In the genomic region with DNA sequence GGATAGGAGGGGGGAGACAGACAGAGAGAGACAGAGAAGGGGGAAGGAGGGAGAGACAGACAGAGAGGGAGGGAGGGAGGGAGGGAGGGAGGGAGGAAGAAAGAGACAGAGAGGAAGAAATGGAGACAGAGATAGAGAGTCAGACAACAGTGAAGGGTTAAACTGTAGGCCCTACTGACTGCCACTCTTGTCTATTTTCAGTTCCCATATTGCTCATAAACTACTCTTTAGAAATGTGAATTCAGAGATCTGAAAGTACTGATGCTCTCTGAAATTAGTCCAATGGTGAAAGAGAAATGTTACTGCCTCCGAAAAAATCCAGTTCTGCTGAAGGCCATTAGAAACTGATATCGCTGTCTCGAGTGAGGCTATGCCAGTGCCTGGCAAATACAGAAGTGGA, we compare ENCODE assay signal across 22 mouse cellular contexts. TPM values are rescaled to one million over a fixed set of nuclear protein-coding genes. Genes with fewer than 3 reads are reported as not detected.
DNase-seq lines count a peak whose midpoint lies in the region; ATAC-seq and TF ChIP-seq lines count a peak whose summit lies in the region.
"Had no signal": no experiment of that assay in that cellular context is flagged by ENCODE, and none has a peak within 500 bp of the region (broad histone marks: within the 10 kb centered on the region; RNA-seq: fewer than 3 reads in every experiment).

No protein-coding gene starts in this region.

- H3K4me2 ChIP-seq in CH12.LX (ENCODE audit: insufficient read depth, low read depth, poor library complexity, severe bottlenecking): no peak overlapping the region
- H3K4me2 ChIP-seq in midbrain, postnatal 0 days (ENCODE audit: low read depth, low read length, poor library complexity, severe bottlenecking): no peak overlapping the region
- H3K4me2 ChIP-seq: embryonic facial prominence, embryonic 12.5 days; forebrain, embryonic 13.5 days; forebrain, embryonic 15.5 days had no signal

- TF ChIP-seq POLR2A in CH12.LX (IDR thresholded peaks at IDR 0.05; ENCODE audit: low read depth, low read length): no peak

- no peaks in the 10 kb centered on the region for H3K9me3 ChIP-seq in CH12.LX (replicated peaks; ENCODE audit: low read length)
- no peaks in the 10 kb centered on the region for H3K9me3 ChIP-seq in midbrain, postnatal 0 days (ENCODE audit: low read length)
- H3K9me3 ChIP-seq: embryonic facial prominence, embryonic 10.5 days; embryonic facial prominence, embryonic 12.5 days; forebrain, embryonic 13.5 days; forebrain, embryonic 15.5 days had no signal

- 0 out of 2 replicates have a peak, but pooled peaks have one; percentile 39 for TF ChIP-seq EP300 in CH12.LX (IDR thresholded peaks at IDR 0.05; ENCODE audit: low read length)

- no peaks in the 10 kb centered on the region for H3K27me3 ChIP-seq in CH12.LX (replicated peaks)
- no peaks in the 10 kb centered on the region for H3K27me3 ChIP-seq in midbrain, postnatal 0 days (ENCODE audit: insufficient read depth, low read length)
- H3K27me3 ChIP-seq: embryonic facial prominence, embryonic 12.5 days; forebrain, embryonic 13.5 days; forebrain, embryonic 15.5 days had no signal

- H3K79me2 ChIP-seq in CH12.LX (replicated peaks; ENCODE audit: control insufficient read depth, extremely low read depth, insufficient read depth, poor library complexity, severe bottlenecking): no peaks in the 10 kb centered on the region

- peaks cover 2 to 14% of the 10 kb centered on the region in 2 experiments; a peak in 2 of 4 replicates for H3K4me1 ChIP-seq in CH12.LX (ENCODE audit: control insufficient read depth in 1 of 2, insufficient read depth in 2 of 2)
- no peaks in the 10 kb centered on the region for H3K4me1 ChIP-seq in midbrain, postnatal 0 days (ENCODE audit: insufficient read depth, low read length)
- H3K4me1 ChIP-seq: embryonic facial prominence, embryonic 12.5 days; forebrain, embryonic 15.5 days had no signal

- no peak for TF ChIP-seq RAD21 in CH12.LX (IDR thresholded peaks at IDR 0.05; ENCODE audit: low read depth, low read length)

- H3K4me3 ChIP-seq in CH12.LX (replicated peaks in 1 of 3; ENCODE audit: low read depth in 2 of 3, low read length in 2 of 3, poor library complexity in 1 of 3): no peak overlapping the region
- H3K4me3 ChIP-seq in midbrain, postnatal 0 days (ENCODE audit: low read depth, low read length): no peak overlapping the region
- H3K4me3 ChIP-seq: embryonic facial prominence, embryonic 10.5 days; embryonic facial prominence, embryonic 12.5 days; forebrain, embryonic 13.5 days; forebrain, embryonic 15.5 days had no signal

- no peak overlapping the region for H3K9ac ChIP-seq in CH12.LX (ENCODE audit: insufficient read depth, low read depth)
- no peak overlapping the region for H3K9ac ChIP-seq in midbrain, postnatal 0 days (replicated peaks; ENCODE audit: low read length, poor library complexity, severe bottlenecking)
- H3K9ac ChIP-seq: embryonic facial prominence, embryonic 12.5 days; forebrain, embryonic 13.5 days; forebrain, embryonic 15.5 days; forebrain, postnatal 0 days had no signal

- WGBS in midbrain, postnatal 0 days: 95% methylated on average over 3 of the region's 3 CpGs

- peak; percentile 90 for ATAC-seq in granulocyte monocyte progenitor cell, adult 5-6 weeks (replicated peaks; ENCODE audit: poor library complexity, severe bottlenecking)
- peak; percentile 58 for ATAC-seq in megakaryocyte progenitor cell, adult 5-6 weeks (replicated peaks; ENCODE audit: poor library complexity)
- ATAC-seq in midbrain, postnatal 0 days (ENCODE audit: low FRiP score): no peak
- ATAC-seq: CD4-positive, CD25-positive, alpha-beta regulatory T cell, adult 4 months; forebrain, embryonic 13.5 days; forebrain, embryonic 15.5 days; forebrain, postnatal 0 days had no signal

- DNase-seq in CH12.LX (ENCODE audit: extremely low read depth): no peak
- no peak for DNase-seq in layer of hippocampus, adult 11-12 months (ENCODE audit: low spot score)
- no peak for DNase-seq in midbrain, postnatal 0 days (ENCODE audit: low spot score)
- DNase-seq in lung, adult 18-20 months: no peak
- DNase-seq: adrenal gland, adult 2 months; adrenal gland, postnatal 10 days; adrenal gland, postnatal 25 days; B cell, adult 2 months; cerebellum, adult 11 months; cerebellum, adult 18-20 months; cerebellum, adult 8-10 months; cerebellum, adult 9-11 months; cerebellum, postnatal 14 days; cerebellum, postnatal 36 days; forebrain, postnatal 0 days had no signal

- dilution Hi-C loops in CH12.LX (cut with MboI; ENCODE audit: extremely low pct_ligation_motif_present, extremely low pct_unique_long_range_greater_than_20kb, low sequenced_read_pairs): no loop called here

- no peak for TF ChIP-seq CTCF in CH12.LX (conservative IDR thresholded peaks at IDR 0.05 in 1 of 2, IDR thresholded peaks at IDR 0.05 in 1 of 2; ENCODE audit: low read depth in 2 of 2, low read length in 2 of 2)
- no peak for TF ChIP-seq CTCF in midbrain, postnatal 0 days (IDR thresholded peaks at IDR 0.05)

- no peak overlapping the region for H3K27ac ChIP-seq in CH12.LX (ENCODE audit: insufficient read depth, low read depth)
- H3K27ac ChIP-seq in midbrain, postnatal 0 days (ENCODE audit: low read depth, low read length): no peak overlapping the region
- H3K27ac ChIP-seq: embryonic facial prominence, embryonic 10.5 days; embryonic facial prominence, embryonic 12.5 days; forebrain, embryonic 13.5 days; forebrain, embryonic 15.5 days had no signal

- H3K36me3 ChIP-seq in CH12.LX (replicated peaks in 1 of 2; ENCODE audit: control insufficient read depth in 1 of 2, insufficient read depth in 1 of 2, low read length in 1 of 2): peaks cover 19 to 45% of the 10 kb centered on the region in 2 experiments
- H3K36me3 ChIP-seq in midbrain, postnatal 0 days (ENCODE audit: insufficient read depth, low read length): no peaks in the 10 kb centered on the region
- H3K36me3 ChIP-seq: embryonic facial prominence, embryonic 10.5 days; embryonic facial prominence, embryonic 12.5 days; forebrain, embryonic 15.5 days had no signal

- in situ Hi-C loops in CH12.LX (cut with MboI; ENCODE audit: low pct_ligation_motif_present, low pct_unique_long_range_greater_than_20kb, low sequenced_read_pairs): no loop called here

TF ChIP-seq in CH12.LX, 34 proteins besides CTCF, POLR2A, EP300 and RAD21:
- TF ChIP-seq JUND (conservative IDR thresholded peaks at IDR 0.05; ENCODE audit: low read depth, low read length) (0 out of 2 replicates have a peak, but pooled peaks have one; percentile 12), ZMIZ1 (IDR thresholded peaks at IDR 0.05; ENCODE audit: low read depth, low read length) (no peak), MXI1 (IDR thresholded peaks at IDR 0.05; ENCODE audit: low read depth, low read length) (no peak), ELF1 (IDR thresholded peaks at IDR 0.05; ENCODE audit: low read depth, low read length) (no peak), MEF2A (IDR thresholded peaks at IDR 0.05; ENCODE audit: borderline replicate concordance, low read depth, low read length) (0 out of 2 replicates have a peak, but pooled peaks have one; percentile 16), RCOR1 (conservative IDR thresholded peaks at IDR 0.05; ENCODE audit: low read depth, low read length) (no peak), ETS1 (conservative IDR thresholded peaks at IDR 0.05; ENCODE audit: low read depth, low read length) (no peak), IRF4 (IDR thresholded peaks at IDR 0.05; ENCODE audit: low read depth, low read length) (peak; percentile 66)

RNA-seq across cellular contexts. Expression of a gene that starts 56.3 kb away (rescaled TPM):
- 68.9 and 69.8 TPM in 2 replicates for total RNA-seq in CH12.LX (2012; rRNA removed)
- 162 and 167 TPM in 2 replicates for total RNA-seq in CH12.LX (2014; rRNA removed)
- polyA plus RNA-seq in CH12.LX (2012; ENCODE audit: insufficient read length, low read depth): 206 and 230 TPM in 2 replicates
- 104 and 126 TPM in 2 replicates for total RNA-seq in granulocyte monocyte progenitor cell, adult 5-6 weeks (2014; fragmentation: Nextera tagmentation)
- total RNA-seq in granulocyte monocyte progenitor cell, adult 5-6 weeks (2017): 100 and 119 TPM in 2 replicates
- 162 and 166 TPM in 2 replicates for total RNA-seq in megakaryocyte progenitor cell, adult 5-6 weeks (2015)
- total RNA-seq in megakaryocyte progenitor cell, adult 5-6 weeks (2017): 108 and 110 TPM in 2 replicates
- total RNA-seq in midbrain, postnatal 0 days (2014; rRNA removed): 8.9 and 11.6 TPM in 2 replicates
- 4.8 and 5.0 TPM in 2 replicates for polyA plus RNA-seq in midbrain, postnatal 0 days (2015; fragmentation: Nextera tagmentation; extraction: Ambion mirVana)
